Mouse (Mus musculus) embryonic facial prominence, embryonic 14.5 days (tissue): Measurements from ENCODE around the gene Prm1. TPM values are rescaled to one million over a fixed set of nuclear protein-coding genes. Genes with fewer than 3 reads are reported as not detected.

Source experiments
- ATAC-seq: fragments of 200-750 bp; cut with Nextera tagmentation; 2 replicates; pipeline ENCODE4 v1.8.0; 2017; ENCODE audit warnings: low read depth, moderate number of reproducible peaks, moderate TSS enrichment
- DNase-seq: peaks from one replicate; pipeline ENCODE4 v3.0.0-alpha.2; 2015; ENCODE audit warnings: low spot score
- H3K27ac ChIP-seq: fragments of 300-500 bp; sonication (generic); replicated peaks from 2 replicates; pipeline ENCODE4 v1.5.1; 2014; ENCODE audit warnings: low read depth, mild to moderate bottlenecking, low read length, moderate library complexity
- H3K27me3 ChIP-seq: fragments of 300-500 bp; sonication (generic); replicated peaks from 2 replicates; pipeline ENCODE4 v1.6.1; 2014; ENCODE audit warnings: low read length; ENCODE audit not compliant: control insufficient read depth, insufficient read depth
- H3K36me3 ChIP-seq: fragments of 300-500 bp; sonication (generic); 2 replicates; pipeline ENCODE4 v1.6.1; 2014; ENCODE audit warnings: low read length, mixed read lengths; ENCODE audit not compliant: control insufficient read depth, insufficient read depth
- H3K4me1 ChIP-seq: fragments of 300-500 bp; sonication (generic); 2 replicates; pipeline ENCODE4 v1.6.1; 2014; ENCODE audit warnings: antibody characterized with exemption, low read length; ENCODE audit not compliant: control insufficient read depth, insufficient read depth
- H3K4me2 ChIP-seq: fragments of 300-500 bp; sonication (generic); 2 replicates; pipeline ENCODE4 v1.6.1; 2014; ENCODE audit warnings: low read depth, mild to moderate bottlenecking, low read length, moderate library complexity, mixed read lengths
- H3K4me3 ChIP-seq: fragments of 300-500 bp; sonication (generic); 2 replicates; pipeline ENCODE4 v1.5.1; 2014; ENCODE audit warnings: low read depth, mild to moderate bottlenecking, low read length
- H3K9ac ChIP-seq: fragments of 300-500 bp; sonication (generic); 2 replicates; pipeline ENCODE4 v1.6.1; 2014; ENCODE audit warnings: low read depth, mild to moderate bottlenecking, low read length, moderate library complexity, mixed read lengths
- H3K9me3 ChIP-seq: fragments of 300-500 bp; sonication (generic); 2 replicates; pipeline ENCODE4 v1.6.1; 2016; ENCODE audit warnings: low read length; ENCODE audit not compliant: control insufficient read depth
- WGBS: fragments of 180-500 bp; shearing (Covaris S2); extraction: QIAGEN DNeasy Blood & Tissue Kit; methylation state at CpG from one replicate; pipeline ENCODE4 v1.1.7; 2014; 5-methylcytosine and 5-hydroxymethylcytosine counted together
- polyA plus RNA-seq: library from polyadenylated mRNA; unstranded; fragments of >200 nt; fragmentation: Nextera tagmentation; extraction: Ambion mirVana; gene quantifications from 2 replicates; pipeline ENCODE4 v1.2.1, GENCODE M21; 2014

Prm1 gene
- polyA plus RNA-seq, 1 experiment from 2014 or later, result not detected

DNA sequence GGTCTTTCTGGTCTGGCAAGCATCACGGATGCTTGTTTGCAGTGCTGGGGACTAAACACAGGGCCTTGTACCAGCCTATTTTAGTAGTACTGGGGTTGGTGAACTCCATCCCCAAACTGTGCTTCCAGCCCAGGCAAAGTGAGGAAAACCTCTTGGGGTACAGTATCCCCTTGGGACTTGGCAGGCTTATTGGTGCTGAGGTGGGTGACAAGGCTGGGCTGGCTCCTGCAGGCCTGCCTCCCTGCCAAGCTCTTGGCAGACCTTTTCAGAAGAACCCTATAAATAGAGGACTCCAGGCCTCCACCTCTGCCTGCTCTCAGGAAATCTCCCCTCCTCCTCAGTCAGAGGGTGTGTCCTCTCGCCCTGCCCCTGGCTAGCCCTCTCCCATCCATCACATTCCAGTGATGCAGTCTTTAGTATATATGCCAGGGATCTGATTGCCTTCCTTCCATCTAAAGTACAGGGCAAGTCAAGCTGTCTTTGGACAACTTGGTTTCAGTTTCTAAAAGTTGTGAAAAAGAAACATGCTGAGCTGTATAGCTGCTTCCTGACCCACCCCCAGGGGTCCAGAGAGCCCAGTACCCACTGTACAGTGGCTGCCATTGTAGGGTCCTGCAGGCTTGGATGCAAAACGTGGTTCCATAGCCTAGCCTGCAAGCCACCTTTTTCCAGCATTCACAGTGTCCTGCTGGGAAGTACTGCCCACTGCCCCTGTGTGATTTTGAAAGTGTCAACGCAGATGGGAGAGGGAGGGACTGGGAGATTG lies 18.7 kb downstream of the Prm1 start:
- no peak for ATAC-seq
- H3K27ac ChIP-seq, result peak overlapping the region; percentile 98
- H3K4me1 ChIP-seq, result peaks cover 22% of the 10 kb centered on the region
- H3K4me3 ChIP-seq, result no peak overlapping the region
- H3K4me2 ChIP-seq, result peak overlapping the region; percentile 91
- no peaks in the 10 kb centered on the region for H3K36me3 ChIP-seq
- no peaks in the 10 kb centered on the region for H3K9me3 ChIP-seq
- no peaks in the 10 kb centered on the region for H3K27me3 ChIP-seq
- DNase-seq, result peak; percentile 31
- 68% methylated on average over 4 of the region's 4 CpGs for WGBS
- 0 out of 2 replicates have a peak overlapping the region, but pooled peaks have one; percentile 83 for H3K9ac ChIP-seq

DNA sequence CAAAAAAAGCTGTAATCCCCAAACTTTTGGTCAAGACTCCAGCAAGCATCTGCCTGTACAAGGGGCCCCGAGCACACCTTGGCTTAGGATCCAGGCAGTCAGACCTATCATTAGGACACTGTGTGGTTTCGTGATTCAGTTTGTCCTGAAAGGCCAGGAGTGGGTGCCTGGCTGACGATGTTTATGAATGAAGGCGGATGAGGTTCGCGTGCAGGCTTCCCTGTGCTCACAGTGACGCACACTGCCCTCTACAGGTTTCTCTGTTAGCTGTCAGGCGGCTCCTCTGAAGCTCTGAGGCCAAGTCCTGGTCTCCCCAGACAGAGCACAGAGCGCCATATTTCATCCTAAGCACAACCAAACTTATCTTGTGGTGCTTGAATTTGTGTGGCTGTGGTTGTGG lies 19.4 kb downstream of the Prm1 start:
- Histone ChIP-seq H3K4me3 (peak overlapping the region; percentile 80), H3K9ac (peak overlapping the region; percentile 83), H3K9me3 (no peaks in the 10 kb centered on the region), H3K4me2 (peak overlapping the region; percentile 91), H3K4me1 (peaks cover 28% of the 10 kb centered on the region), H3K27me3 (no peaks in the 10 kb centered on the region), H3K27ac (peak overlapping the region; percentile 98), H3K36me3 (no peaks in the 10 kb centered on the region)
- peak; percentile 42 for ATAC-seq
- WGBS, result 1% methylated on average over 9 of the region's 9 CpGs
- DNase-seq, result peak; percentile 96

DNA sequence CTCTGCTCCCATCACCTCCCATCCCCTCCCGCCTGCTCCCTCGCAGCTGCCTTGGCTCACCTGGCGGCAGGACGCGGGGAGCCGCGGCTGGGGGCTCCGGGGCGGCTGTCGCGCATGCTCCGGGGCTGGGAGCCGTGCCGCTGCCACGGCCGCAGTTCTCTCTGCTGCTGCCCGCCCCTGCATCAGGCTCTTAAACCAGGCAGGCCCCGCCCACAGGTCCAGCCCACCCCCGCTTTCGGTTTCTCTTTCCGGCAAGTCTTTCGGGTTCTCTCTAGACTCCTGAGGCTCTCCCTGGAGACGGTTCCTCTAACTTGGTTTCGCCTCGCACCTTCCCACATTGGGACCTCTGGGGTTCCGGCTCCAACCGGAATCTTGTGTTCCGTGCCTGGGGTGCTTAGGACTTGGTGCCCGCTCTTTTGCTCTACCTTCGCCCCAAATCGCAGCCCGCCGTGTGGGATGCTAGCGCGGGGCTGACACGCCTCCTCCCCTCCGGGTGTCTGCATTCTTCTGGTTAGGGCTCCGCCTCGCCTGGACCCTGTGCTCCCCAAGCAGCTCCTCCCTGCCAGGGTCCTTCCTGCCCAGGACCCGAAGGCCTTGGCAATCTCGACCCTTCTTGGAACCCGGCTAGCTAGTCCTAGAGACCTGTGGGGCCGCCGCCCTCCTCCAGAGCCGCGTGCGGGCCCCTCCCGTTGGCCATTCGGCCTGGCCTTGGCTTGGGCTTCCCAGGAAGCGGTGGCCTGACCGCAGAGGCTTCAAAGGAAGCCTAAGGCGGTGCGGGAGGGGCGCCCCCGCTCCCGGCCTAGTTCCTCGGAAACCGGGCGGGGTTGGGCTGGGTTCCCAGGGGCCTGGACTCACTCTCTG lies 20.0 kb downstream of the Prm1 start, which contains the start of gene Socs1:
Socs1 (minus strand) TSS at position 166 of the 861 bp plus-strand sequence.
- H3K4me3 ChIP-seq, result peak within 1 kb of the TSS; percentile 80
- no peaks in the 10 kb centered on the region for H3K36me3 ChIP-seq
- ATAC-seq, result peak; percentile 90
- WGBS, result under 1% methylated on average over 46 of the region's 59 CpGs
- H3K4me2 ChIP-seq, result peak within 1 kb of the TSS; percentile 91
- H3K9ac ChIP-seq, result peak within 1 kb of the TSS; percentile 83
- H3K27ac ChIP-seq, result peak within 1 kb of the TSS; percentile 98
- no peaks in the 10 kb centered on the region for H3K9me3 ChIP-seq
- H3K27me3 ChIP-seq, result no peaks in the 10 kb centered on the region
- peak; percentile 98 for DNase-seq
- peaks cover 34% of the 10 kb centered on the region for H3K4me1 ChIP-seq

DNA sequence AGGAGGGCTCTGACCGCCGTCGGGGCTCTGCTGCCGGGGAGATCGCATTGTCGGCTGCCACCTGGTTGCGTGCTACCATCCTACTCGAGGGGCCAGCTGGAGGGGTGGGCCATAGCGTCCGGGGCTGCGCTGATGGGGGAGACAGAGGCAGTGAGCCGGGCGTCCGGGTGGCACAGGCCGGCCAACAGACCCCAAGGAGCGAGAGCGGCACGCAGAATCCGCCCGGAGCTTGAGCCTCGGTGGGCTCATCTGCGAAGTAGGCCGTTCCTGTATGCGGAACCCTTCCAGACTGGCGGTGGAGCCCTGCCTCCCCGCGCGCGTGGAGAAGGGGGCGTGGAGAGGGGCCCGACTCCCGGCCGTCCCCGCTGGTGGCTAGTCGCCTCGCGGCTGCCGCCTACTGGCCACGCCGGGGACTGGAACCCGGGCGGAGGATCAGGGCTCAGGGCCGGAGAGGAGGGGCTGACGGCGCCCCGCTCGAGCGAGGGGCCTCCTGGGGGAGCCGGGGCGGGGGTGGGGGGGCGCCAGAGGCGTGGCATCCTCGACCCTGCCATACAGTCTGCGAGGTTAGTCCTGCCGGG lies 20.8 kb downstream of the Prm1 start:
- Histone ChIP-seq H3K4me2 (peak overlapping the region; percentile 91), H3K27me3 (no peaks in the 10 kb centered on the region), H3K9ac (peak overlapping the region; percentile 83), H3K27ac (peak overlapping the region; percentile 98), H3K36me3 (no peaks in the 10 kb centered on the region), H3K4me1 (peaks cover 39% of the 10 kb centered on the region), H3K4me3 (peak overlapping the region; percentile 80), H3K9me3 (no peaks in the 10 kb centered on the region)
- 0% methylated on average over 10 of the region's 55 CpGs for WGBS
- peak; percentile 93 for DNase-seq
- ATAC-seq, result peak; percentile 83

DNA sequence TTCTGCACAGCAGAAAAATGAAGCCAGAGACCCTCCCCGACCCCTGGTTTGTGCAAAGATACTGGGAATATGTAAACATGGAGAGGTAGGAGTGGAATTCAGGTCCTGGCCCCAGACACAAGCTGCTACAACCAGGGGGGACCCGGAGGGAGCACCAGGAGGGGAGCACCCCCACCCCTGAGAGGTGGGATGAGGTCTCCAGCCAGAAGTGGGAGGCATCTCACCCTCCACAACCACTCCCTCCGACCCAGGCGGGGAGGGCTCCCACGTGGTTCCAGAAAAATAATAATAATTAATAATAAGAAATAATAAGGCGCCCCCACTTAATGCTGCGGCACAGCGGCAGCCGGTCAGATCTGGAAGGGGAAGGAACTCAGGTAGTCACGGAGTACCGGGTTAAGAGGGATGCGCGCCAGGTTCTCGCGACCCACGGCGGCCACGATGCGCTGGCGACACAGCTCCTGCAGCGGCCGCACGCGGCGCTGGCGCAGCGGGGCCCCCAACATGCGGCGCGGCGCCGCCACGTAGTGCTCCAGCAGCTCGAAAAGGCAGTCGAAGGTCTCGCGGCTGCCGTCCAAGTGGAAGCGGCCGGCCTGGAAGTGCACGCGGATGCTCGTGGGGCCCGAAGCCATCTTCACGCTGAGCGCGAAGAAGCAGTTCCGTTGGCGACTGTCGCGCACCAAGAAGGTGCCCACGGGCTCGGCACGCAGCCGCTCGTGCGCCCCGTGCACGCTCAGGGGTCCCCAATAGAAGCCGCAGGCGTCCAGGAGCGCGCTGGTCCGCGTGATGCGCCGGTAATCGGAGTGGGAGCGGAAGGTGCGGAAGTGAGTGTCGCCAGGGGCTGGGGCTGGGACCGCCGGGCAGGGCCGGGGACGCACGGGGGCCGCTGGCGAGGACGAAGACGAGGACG lies 21.5 kb downstream of the Prm1 start:
- Histone ChIP-seq H3K27ac (peak overlapping the region; percentile 98), H3K9me3 (no peaks in the 10 kb centered on the region), H3K4me2 (peak overlapping the region; percentile 91), H3K4me1 (peaks cover 39% of the 10 kb centered on the region), H3K9ac (peak overlapping the region; percentile 83), H3K36me3 (no peaks in the 10 kb centered on the region), H3K4me3 (peak overlapping the region; percentile 80), H3K27me3 (no peaks in the 10 kb centered on the region)
- DNase-seq, result peak; percentile 72
- WGBS, result 3% methylated on average over 54 of the region's 81 CpGs
- peak; percentile 0; the same call in 1 of the 2 replicates for ATAC-seq

DNA sequence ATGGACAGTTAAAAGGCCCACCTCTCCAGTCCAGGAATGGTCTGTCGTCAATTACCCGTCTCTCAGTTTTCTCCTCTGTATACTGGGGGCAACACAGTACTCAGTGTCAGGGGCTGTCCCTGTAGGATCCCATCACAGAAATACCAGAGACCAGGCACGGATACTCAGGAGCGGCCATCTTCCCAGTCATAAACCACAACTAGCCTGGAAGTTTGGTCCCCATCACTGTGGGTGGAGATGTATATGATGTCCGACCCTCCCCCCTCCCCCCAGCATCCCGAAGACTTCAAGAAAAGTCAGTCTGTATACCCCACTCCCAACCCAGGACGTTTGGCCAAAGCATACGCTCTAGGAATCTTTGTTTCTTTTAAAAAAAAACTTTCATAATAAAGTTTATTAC lies 22.2 kb downstream of the Prm1 start:
- no peak for DNase-seq
- Histone ChIP-seq H3K4me3 (peak overlapping the region; percentile 80), H3K4me1 (peaks cover 39% of the 10 kb centered on the region), H3K27ac (peak overlapping the region; percentile 74; the same call in 1 of the 2 replicates), H3K36me3 (no peaks in the 10 kb centered on the region), H3K9ac (peak overlapping the region; percentile 83), H3K9me3 (no peaks in the 10 kb centered on the region), H3K27me3 (no peaks in the 10 kb centered on the region), H3K4me2 (peak overlapping the region; percentile 91)
- WGBS, result 52% methylated on average over 8 of the region's 8 CpGs
- ATAC-seq, result no peak

DNA sequence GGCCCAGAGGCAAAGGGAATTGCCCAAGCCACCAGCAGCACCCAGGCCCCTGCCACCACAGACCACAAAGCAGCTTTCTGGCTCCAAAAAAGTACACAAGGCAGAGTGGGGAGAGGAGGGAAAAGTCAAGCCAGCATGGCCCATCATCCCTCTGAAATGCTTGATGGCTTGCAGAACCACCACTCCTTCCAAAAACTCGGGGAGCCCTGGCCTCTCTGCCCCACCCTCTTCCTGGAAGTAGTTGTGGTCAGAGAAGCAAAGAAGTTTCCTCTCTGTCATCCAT lies 22.5 kb downstream of the Prm1 start:
- ATAC-seq (no peak), DNase-seq (no peak)
- Histone ChIP-seq H3K27ac (peak overlapping the region; percentile 74; the same call in 1 of the 2 replicates), H3K4me2 (peak overlapping the region; percentile 91), H3K9ac (peak overlapping the region; percentile 83), H3K9me3 (no peaks in the 10 kb centered on the region), H3K4me3 (peak overlapping the region; percentile 80), H3K27me3 (no peaks in the 10 kb centered on the region), H3K36me3 (no peaks in the 10 kb centered on the region), H3K4me1 (peaks cover 39% of the 10 kb centered on the region)
- WGBS, result 29% methylated on average over 1 of the region's 1 CpGs
